Mouse (Mus musculus) liver, adult 2 months (tissue): ENCODE data around the gene Dact2. TPM values are rescaled to one million over a fixed set of nuclear protein-coding genes. Genes with fewer than 3 reads are reported as not detected.
A peak's percentile ranks its signal among the peaks of the same experiment; 100 is the strongest.

Experiments used
- DNase-seq: peaks from one replicate; pipeline ENCODE4 v3.0.0-alpha.2; 2011; ENCODE audit warnings: low read depth, low spot score; ENCODE audit errors: extremely low read depth
- H3K27ac ChIP-seq: fragments of 200-500 bp; replicated peaks from 2 replicates; pipeline ENCODE4 v1.5.1; 2012; ENCODE audit warnings: low read depth, mild to moderate bottlenecking, control low read depth, inconsistent platforms, low read length; ENCODE audit not compliant: insufficient read depth
- H3K27me3 ChIP-seq: fragments of 200-500 bp; 2 replicates; pipeline ENCODE4 v1.6.1; 2012; ENCODE audit warnings: mild to moderate bottlenecking, moderate library complexity, low read length, inconsistent platforms; ENCODE audit not compliant: control insufficient read depth, insufficient read depth
- H3K36me3 ChIP-seq: fragments of 200-500 bp; 2 replicates; pipeline ENCODE4 v1.6.1; 2012; ENCODE audit warnings: low read length, inconsistent platforms; ENCODE audit not compliant: control insufficient read depth, insufficient read depth
- H3K4me1 ChIP-seq: fragments of 200-500 bp; 2 replicates; pipeline ENCODE4 v1.6.1; 2011; ENCODE audit warnings: low read length; ENCODE audit not compliant: control insufficient read depth, insufficient read depth
- H3K4me3 ChIP-seq: fragments of 200-500 bp; 2 replicates; pipeline ENCODE4 v1.5.1; 2011; ENCODE audit warnings: low read depth, mild to moderate bottlenecking, control low read depth, low read length, moderate library complexity; ENCODE audit not compliant: insufficient read depth
- H3K79me2 ChIP-seq: fragments of 200-500 bp; 2 replicates; pipeline ENCODE4 v1.6.1; 2012; ENCODE audit warnings: inconsistent platforms, mild to moderate bottlenecking, low read length, moderate library complexity; ENCODE audit not compliant: control insufficient read depth, insufficient read depth
- H3K9ac ChIP-seq: fragments of 200-500 bp; 2 replicates; pipeline ENCODE4 v1.6.1; 2012; ENCODE audit warnings: low read depth, mild to moderate bottlenecking, control low read depth, inconsistent platforms, low read length
- CTCF ChIP-seq: fragments of 200-500 bp; IDR thresholded peaks from 2 replicates; pipeline ENCODE4 v1.5.1; 2011; ENCODE audit warnings: low read depth, low read length, control low read depth
- POLR2A ChIP-seq: fragments of 200-500 bp; IDR thresholded peaks from 2 replicates; pipeline ENCODE4 v1.6.1; 2011; ENCODE audit warnings: low read length, control low read depth; ENCODE audit not compliant: insufficient read depth; ENCODE audit errors: extremely low read depth
- WGBS: fragments of 180-500 bp; shearing (Covaris S2); methylation state at CpG from one replicate; pipeline ENCODE4 v1.1.7; 2018; 5-methylcytosine and 5-hydroxymethylcytosine counted together
- polyA plus RNA-seq: library from polyadenylated mRNA; depleted of rRNA; stranded (reverse); fragments of >200 nt; gene quantifications from 2 replicates; pipeline ENCODE4 v1.2.3, GENCODE M21; 2012
- total RNA-seq: library from RNA; depleted of rRNA; stranded (reverse); fragments of >200 nt; gene quantifications from 2 replicates; pipeline ENCODE4 v1.2.3, GENCODE M21; 2014

Gene Dact2
- total and polyA plus RNA-seq, 2 experiments = 5.1 to 13.7 TPM

GRCm38 (mm10) chr17:14177018-14177417, 27.1 kb downstream of the Dact2 start:
- Histone ChIP-seq H3K4me1 (0 out of 2 replicates have a peak, but pooled peaks cover 6% of the 10 kb centered on the region), H3K27me3 (no peaks in the 10 kb centered on the region), H3K4me3 (no peak overlapping the region), H3K27ac (no peak overlapping the region), H3K36me3 (no peaks in the 10 kb centered on the region), H3K79me2 (no peaks in the 10 kb centered on the region), H3K9ac (no peak overlapping the region)
- WGBS = 96% methylated on average over 5 of the region's 5 CpGs
- DNase-seq = no peak
- no peak for TF ChIP-seq POLR2A
- no peak for TF ChIP-seq CTCF

GRCm38 (mm10) chr17:14175704-14176103, 28.4 kb downstream of the Dact2 start:
- no peak overlapping the region for H3K4me3 ChIP-seq
- DNase-seq = no peak
- H3K36me3 ChIP-seq = no peaks in the 10 kb centered on the region
- no peaks in the 10 kb centered on the region for H3K27me3 ChIP-seq
- H3K27ac ChIP-seq = no peak overlapping the region
- WGBS = 79% methylated on average over 5 of the region's 5 CpGs
- H3K4me1 ChIP-seq = 0 out of 2 replicates have a peak, but pooled peaks cover 6% of the 10 kb centered on the region
- no peaks in the 10 kb centered on the region for H3K79me2 ChIP-seq
- TF ChIP-seq CTCF (no peak), POLR2A (no peak)
- H3K9ac ChIP-seq = no peak overlapping the region

DNA sequence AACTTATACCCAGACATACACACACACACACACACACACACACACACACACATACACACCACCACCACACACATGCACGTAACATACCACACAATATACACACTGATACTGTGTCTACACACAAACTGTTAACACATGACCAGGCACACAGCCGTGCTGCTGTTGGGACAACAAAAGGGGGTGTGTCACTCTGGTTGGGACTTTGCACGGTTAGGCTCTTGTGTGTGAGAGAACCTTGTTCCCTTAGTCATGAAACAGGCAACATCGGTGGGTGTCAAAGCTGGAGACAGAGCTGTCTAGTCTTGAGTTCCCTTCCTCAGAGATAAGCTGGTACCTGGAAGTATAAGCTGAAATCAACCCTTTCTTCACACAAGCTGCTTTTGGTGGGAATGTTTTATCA, 29.1 kb downstream of the Dact2 start:
- Histone ChIP-seq H3K9ac (no peak overlapping the region), H3K4me3 (no peak overlapping the region), H3K27me3 (no peaks in the 10 kb centered on the region), H3K79me2 (no peaks in the 10 kb centered on the region), H3K36me3 (no peaks in the 10 kb centered on the region), H3K4me1 (0 out of 2 replicates have a peak, but pooled peaks cover 6% of the 10 kb centered on the region), H3K27ac (no peak overlapping the region)
- TF ChIP-seq CTCF = no peak
- TF ChIP-seq POLR2A = no peak
- 28% methylated on average over 4 of the region's 4 CpGs for WGBS
- peak; percentile 62 for DNase-seq

DNA sequence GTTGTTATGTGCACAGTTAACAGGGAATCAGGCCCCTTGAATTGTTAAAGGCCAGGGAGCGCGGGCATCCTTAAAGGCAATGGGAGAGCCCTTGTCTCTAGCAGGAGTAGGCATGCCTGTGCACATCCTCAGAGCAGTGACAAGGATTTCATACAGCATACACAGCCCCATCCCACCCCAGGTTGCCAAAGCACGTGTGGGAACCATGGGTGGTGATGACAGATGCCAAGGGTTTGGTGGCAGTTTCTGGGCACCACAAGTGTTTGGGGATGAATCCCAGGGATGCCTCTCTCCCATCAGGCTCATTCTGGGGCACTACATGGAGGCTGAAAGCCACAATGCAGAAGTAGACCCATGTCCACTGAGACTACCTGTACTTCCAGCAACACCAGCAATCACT, 29.7 kb downstream of the Dact2 start:
- H3K27me3 ChIP-seq = no peaks in the 10 kb centered on the region
- no peak overlapping the region for H3K4me3 ChIP-seq
- H3K4me1 ChIP-seq = 0 out of 2 replicates have a peak, but pooled peaks cover 6% of the 10 kb centered on the region
- 90% methylated on average over 3 of the region's 3 CpGs for WGBS
- H3K27ac ChIP-seq = no peak overlapping the region
- no peaks in the 10 kb centered on the region for H3K79me2 ChIP-seq
- TF ChIP-seq POLR2A (no peak), CTCF (no peak)
- no peak for DNase-seq
- H3K36me3 ChIP-seq = no peaks in the 10 kb centered on the region
- H3K9ac ChIP-seq = no peak overlapping the region

GRCm38 (mm10) chr17:14173459-14173858, 30.6 kb downstream of the Dact2 start:
- no peak for TF ChIP-seq CTCF
- TF ChIP-seq POLR2A = no peak

GRCm38 (mm10) chr17:14172731-14173130, 31.4 kb downstream of the Dact2 start:
- TF ChIP-seq POLR2A (no peak), CTCF (no peak)
- Histone ChIP-seq H3K79me2 (no peaks in the 10 kb centered on the region), H3K4me3 (no peak overlapping the region), H3K27me3 (no peaks in the 10 kb centered on the region), H3K4me1 (0 out of 2 replicates have a peak, but pooled peaks cover 6% of the 10 kb centered on the region), H3K9ac (no peak overlapping the region), H3K36me3 (no peaks in the 10 kb centered on the region), H3K27ac (no peak overlapping the region)
- DNase-seq = no peak

More at GRCm38 (mm10) chr17:14173459-14173858, 30.6 kb downstream of the Dact2 start:
- peak; percentile 78 for DNase-seq
- no peak overlapping the region for H3K9ac ChIP-seq
- H3K27me3 ChIP-seq = no peaks in the 10 kb centered on the region
- H3K4me1 ChIP-seq = 0 out of 2 replicates have a peak, but pooled peaks cover 6% of the 10 kb centered on the region
- no peak overlapping the region for H3K27ac ChIP-seq
- H3K4me3 ChIP-seq = no peak overlapping the region
- H3K36me3 ChIP-seq = no peaks in the 10 kb centered on the region
- H3K79me2 ChIP-seq = no peaks in the 10 kb centered on the region
- WGBS = 6% methylated on average over 1 of the region's 1 CpGs
